Mouse (Mus musculus) left cerebral cortex, postnatal 4 days (tissue): ENCODE data around the gene Pde4b. TPM values are rescaled to one million over a fixed set of nuclear protein-coding genes. Genes with fewer than 3 reads are reported as not detected.
A peak's percentile ranks its signal among the peaks of the same experiment; 100 is the strongest.

Experiments
- DNase-seq: peaks from one replicate; pipeline ENCODE4 v3.0.0-alpha.2; 2022
- intact Hi-C: fragments of 180-260 bp; cut with DNase I; formaldehyde crosslinking; loops from one replicate; pipeline ENCODE4 v1.15.1; 2025
- total RNA-seq, 2 experiments: library from RNA; stranded (reverse); gene quantifications; 2 replicates each; pipeline ENCODE4 v1.2.3; 2021

Gene Pde4b
- total RNA-seq, 2 experiments from 2014 or later: 55.3 to 61.4 TPM

GRCm38 (mm10) chr4:102382763-102383505, 295.6 kb downstream of the Pde4b start:
- no peak for DNase-seq
- intact Hi-C loops: no loop called here

- intact Hi-C loops: no loop called here
Measured at GRCm38 (mm10) chr4:102393605-102394004, 306.3 kb downstream of the Pde4b start.

GRCm38 (mm10) chr4:102397334-102397733, 310.0 kb downstream of the Pde4b start:
- intact Hi-C loops: no loop called here
- no peak for DNase-seq

More at GRCm38 (mm10) chr4:102393605-102394004, 306.3 kb downstream of the Pde4b start:
- DNase-seq: no peak

- DNase-seq: no peak
- intact Hi-C loops: no loop called here
Measured at GRCm38 (mm10) chr4:102398512-102398911, 311.2 kb downstream of the Pde4b start.

- intact Hi-C loops: no loop called here
Measured at GRCm38 (mm10) chr4:102406848-102407247, 319.5 kb downstream of the Pde4b start.

GRCm38 (mm10) chr4:102408132-102408531, 320.8 kb downstream of the Pde4b start:
- intact Hi-C loops: no loop called here
- DNase-seq: no peak

More at GRCm38 (mm10) chr4:102406848-102407247, 319.5 kb downstream of the Pde4b start:
- DNase-seq: no peak

- intact Hi-C loops: no loop called here
- DNase-seq: no peak
Measured at GRCm38 (mm10) chr4:102408938-102409337, 321.6 kb downstream of the Pde4b start.

- intact Hi-C loops: no loop called here
- no peak for DNase-seq
Measured at GRCm38 (mm10) chr4:102413101-102413500, 325.8 kb downstream of the Pde4b start.

- intact Hi-C loops: no loop called here
- DNase-seq: peak; percentile 59
Measured at GRCm38 (mm10) chr4:102413794-102414193, 326.5 kb downstream of the Pde4b start.

GRCm38 (mm10) chr4:102414610-102415009, 327.3 kb downstream of the Pde4b start:
- intact Hi-C loops: no loop called here
- no peak for DNase-seq

- DNase-seq: no peak
- intact Hi-C loops: no loop called here
Measured at GRCm38 (mm10) chr4:102420794-102421397, 333.6 kb downstream of the Pde4b start.

- intact Hi-C loops: no loop called here
- no peak for DNase-seq
Measured at GRCm38 (mm10) chr4:102421398-102421859, 334.1 kb downstream of the Pde4b start.

GRCm38 (mm10) chr4:102424104-102424503, 336.8 kb downstream of the Pde4b start:
- intact Hi-C loops: no loop called here
- DNase-seq: no peak

- DNase-seq: no peak
- intact Hi-C loops: no loop called here
Measured at GRCm38 (mm10) chr4:102425422-102425821, 338.1 kb downstream of the Pde4b start.

- DNase-seq: no peak
- intact Hi-C loops: no loop called here
Measured at GRCm38 (mm10) chr4:102429730-102430341, 342.5 kb downstream of the Pde4b start.

- no peak for DNase-seq
- intact Hi-C loops: no loop called here
Measured at GRCm38 (mm10) chr4:102432040-102432782, 344.9 kb downstream of the Pde4b start.

GRCm38 (mm10) chr4:102439401-102440118, 352.2 kb downstream of the Pde4b start:
- intact Hi-C loops: no loop called here
- no peak for DNase-seq

- intact Hi-C loops: no loop called here
- DNase-seq: no peak
Measured at GRCm38 (mm10) chr4:102440119-102440481, 352.8 kb downstream of the Pde4b start.

GRCm38 (mm10) chr4:102443533-102443932, 356.2 kb downstream of the Pde4b start:
- DNase-seq: no peak
- intact Hi-C loops: no loop called here

- intact Hi-C loops: no loop called here
- no peak for DNase-seq
Measured at GRCm38 (mm10) chr4:102444501-102444900, 357.2 kb downstream of the Pde4b start.
